Mouse (Mus musculus): ENCODE measurements around the gene Ino80.

Gene Ino80

GRCm38 (mm10) chr2:119454558-119454957 lies 22.9 kb downstream of the Ino80 start:
- DNase-seq (ENCODE audit: low spot score): no peak

- peak; percentile 10 for DNase-seq (ENCODE audit: low spot score)
Observed at GRCm38 (mm10) chr2:119436988-119437387, 40.5 kb downstream of the Ino80 start.

GRCm38 (mm10) chr2:119436467-119436866 lies 41.0 kb downstream of the Ino80 start:
- DNase-seq (ENCODE audit: low spot score): no peak

GRCm38 (mm10) chr2:119413819-119414218 lies 63.7 kb downstream of the Ino80 start:
- no peak for DNase-seq (ENCODE audit: low spot score)

GRCm38 (mm10) chr2:119411674-119412073 lies 65.8 kb downstream of the Ino80 start:
- DNase-seq (ENCODE audit: low spot score): no peak

- DNase-seq (ENCODE audit: low spot score): no peak
Observed at GRCm38 (mm10) chr2:119411016-119411415, 66.5 kb downstream of the Ino80 start.

- no peak for DNase-seq (ENCODE audit: low spot score)
Observed at GRCm38 (mm10) chr2:119408733-119409132, 68.8 kb downstream of the Ino80 start.

- peak; percentile 27 for DNase-seq (ENCODE audit: low spot score)
Observed at GRCm38 (mm10) chr2:119408278-119408677, 69.2 kb downstream of the Ino80 start.

GRCm38 (mm10) chr2:119399313-119399712 lies 78.2 kb downstream of the Ino80 start:
- DNase-seq (ENCODE audit: low spot score): no peak

- no peak for DNase-seq (ENCODE audit: low spot score)
Observed at GRCm38 (mm10) chr2:119398665-119399064, 78.8 kb downstream of the Ino80 start.

GRCm38 (mm10) chr2:119398252-119398651 lies 79.2 kb downstream of the Ino80 start:
- no peak for DNase-seq (ENCODE audit: low spot score)

GRCm38 (mm10) chr2:119389992-119390391 lies 87.5 kb downstream of the Ino80 start:
- DNase-seq (ENCODE audit: low spot score): no peak

GRCm38 (mm10) chr2:119388266-119388665 lies 89.2 kb downstream of the Ino80 start:
- DNase-seq (ENCODE audit: low spot score): no peak

GRCm38 (mm10) chr2:119379455-119379854 lies 98.0 kb downstream of the Ino80 start:
- no peak for DNase-seq (ENCODE audit: low spot score)

- no peak for DNase-seq (ENCODE audit: low spot score)
Observed at GRCm38 (mm10) chr2:119377826-119378225, 99.7 kb downstream of the Ino80 start.

- DNase-seq (ENCODE audit: low spot score): no peak
Observed at GRCm38 (mm10) chr2:119377286-119377685, 100.2 kb downstream of the Ino80 start.

- peak; percentile 23 for DNase-seq (ENCODE audit: low spot score)
Observed at GRCm38 (mm10) chr2:119370116-119370515, 107.4 kb downstream of the Ino80 start.

GRCm38 (mm10) chr2:119367346-119367745 lies 110.1 kb downstream of the Ino80 start:
- DNase-seq (ENCODE audit: low spot score): no peak

- no peak for DNase-seq (ENCODE audit: low spot score)
Observed at GRCm38 (mm10) chr2:119364969-119365368, 112.5 kb downstream of the Ino80 start.

GRCm38 (mm10) chr2:119359721-119360291 lies 117.7 kb downstream of the Ino80 start:
- DNase-seq (ENCODE audit: low spot score): no peak

GRCm38 (mm10) chr2:119358249-119358648 lies 119.2 kb downstream of the Ino80 start:
- DNase-seq (ENCODE audit: low spot score): no peak

- DNase-seq (ENCODE audit: low spot score): no peak
Observed at GRCm38 (mm10) chr2:119356805-119357204, 120.7 kb downstream of the Ino80 start.

- no peak for DNase-seq (ENCODE audit: low spot score)
Observed at GRCm38 (mm10) chr2:119356310-119356709, 121.2 kb downstream of the Ino80 start.

- no peak for DNase-seq (ENCODE audit: low spot score)
Observed at GRCm38 (mm10) chr2:119355651-119356050, 121.8 kb downstream of the Ino80 start.

All from ovary, postnatal 36 days (tissue).